In the genomic region with DNA sequence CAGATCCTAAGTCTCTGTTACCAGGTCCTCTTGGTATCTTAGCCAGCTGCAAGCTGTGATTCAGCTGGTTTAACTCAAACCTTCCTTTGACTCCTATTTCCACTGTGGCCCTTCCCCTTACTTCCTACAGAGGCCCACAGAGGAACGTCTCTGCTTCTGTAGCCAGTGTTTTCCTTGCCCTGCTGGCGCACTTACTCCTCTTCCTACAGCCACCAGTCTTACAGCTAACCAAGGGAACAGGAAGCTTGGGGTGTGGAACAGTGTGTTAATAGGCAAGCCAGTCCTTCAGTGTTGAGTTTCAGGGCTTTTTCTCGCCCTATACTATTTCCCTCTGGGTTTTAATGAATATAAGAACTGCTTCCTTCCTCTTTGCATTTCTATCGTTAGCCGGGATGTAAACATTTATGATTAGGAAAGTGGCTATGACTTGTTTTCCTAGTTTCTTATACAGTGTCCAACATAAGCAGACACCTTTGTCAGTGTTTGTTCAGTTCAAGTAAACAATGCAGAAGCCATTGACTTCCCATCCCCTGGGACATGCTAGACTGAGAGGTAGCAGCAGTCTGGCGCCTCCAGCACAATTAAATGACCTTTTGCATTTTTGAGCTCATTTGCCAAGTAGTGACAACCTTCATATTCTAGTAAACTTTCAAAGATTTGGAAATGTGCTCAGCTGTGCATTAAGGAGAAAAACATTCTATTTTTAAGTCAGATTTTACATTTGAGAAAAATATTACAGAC, we compare ENCODE assay signal across 12 mouse cellular contexts. TPM values are rescaled to one million over a fixed set of nuclear protein-coding genes. Genes with fewer than 3 reads are reported as not detected.
DNase-seq lines count a peak whose midpoint lies in the region; ATAC-seq and TF ChIP-seq lines count a peak whose summit lies in the region.
"Had no signal": no experiment of that assay in that cellular context is flagged by ENCODE, and none has a peak within 500 bp of the region (broad histone marks: within the 10 kb centered on the region; RNA-seq: fewer than 3 reads in every experiment).

No protein-coding gene starts in this region.

- H3K27me3 ChIP-seq in lung, embryonic 16.5 days (ENCODE audit: control insufficient read depth, insufficient read depth, low read depth, low read length), result no peaks in the 10 kb centered on the region
- H3K27me3 ChIP-seq in stomach, postnatal 0 days (ENCODE audit: control insufficient read depth, insufficient read depth, low read length), result no peaks in the 10 kb centered on the region
- H3K27me3 ChIP-seq in cerebellum, adult 2 months (ENCODE audit: control insufficient read depth, insufficient read depth, low read length), result no peaks in the 10 kb centered on the region

- 54% methylated on average over 6 of the region's 6 CpGs for WGBS in lung, embryonic 16.5 days
- WGBS in stomach, postnatal 0 days, result 58% methylated on average over 6 of the region's 6 CpGs
- 78% methylated on average over 6 of the region's 6 CpGs for WGBS in cerebellum, adult 2 months

- H3K4me1 ChIP-seq in lung, embryonic 16.5 days (replicated peaks; ENCODE audit: control insufficient read depth, insufficient read depth, low read length), result no peaks in the 10 kb centered on the region
- H3K4me1 ChIP-seq in stomach, postnatal 0 days (replicated peaks; ENCODE audit: control insufficient read depth, insufficient read depth), result no peaks in the 10 kb centered on the region
- H3K4me1 ChIP-seq in cerebellum, adult 2 months (ENCODE audit: control insufficient read depth, insufficient read depth, low read length), result no peaks in the 10 kb centered on the region

- no peak overlapping the region for H3K4me3 ChIP-seq in lung, embryonic 16.5 days (ENCODE audit: low read length)
- no peak overlapping the region for H3K4me3 ChIP-seq in stomach, postnatal 0 days (ENCODE audit: low read depth, low read length)
- no peak overlapping the region for H3K4me3 ChIP-seq in cerebellum, adult 2 months (replicated peaks; ENCODE audit: insufficient read depth, low read depth, low read length)
- H3K4me3 ChIP-seq: erythroblast, embryonic 14.5 days had no signal

- peaks cover 7% of the 10 kb centered on the region for H3K36me3 ChIP-seq in lung, embryonic 16.5 days (ENCODE audit: control insufficient read depth, insufficient read depth, low read length)
- H3K36me3 ChIP-seq in stomach, postnatal 0 days (ENCODE audit: control insufficient read depth, insufficient read depth, low read length), result peaks cover 11% of the 10 kb centered on the region

- no peak overlapping the region for H3K9ac ChIP-seq in lung, embryonic 16.5 days (ENCODE audit: low read length)
- H3K9ac ChIP-seq in stomach, postnatal 0 days (ENCODE audit: low read length), result no peak overlapping the region
- H3K9ac ChIP-seq: hindbrain, embryonic 14.5 days had no signal

- H3K9me3 ChIP-seq in lung, embryonic 16.5 days (ENCODE audit: control insufficient read depth, low read length), result no peaks in the 10 kb centered on the region
- no peaks in the 10 kb centered on the region for H3K9me3 ChIP-seq in stomach, postnatal 0 days (ENCODE audit: control insufficient read depth, low read length)

- no peak overlapping the region for H3K4me2 ChIP-seq in lung, embryonic 16.5 days (ENCODE audit: low read depth, low read length)
- no peak overlapping the region for H3K4me2 ChIP-seq in stomach, postnatal 0 days (replicated peaks; ENCODE audit: low read depth)
- H3K4me2 ChIP-seq: hindbrain, embryonic 14.5 days had no signal

- no peak for TF ChIP-seq CTCF in stomach, postnatal 0 days (IDR thresholded peaks at IDR 0.05; ENCODE audit: low read depth)
- TF ChIP-seq CTCF in cerebellum, adult 2 months (IDR thresholded peaks at IDR 0.05; ENCODE audit: borderline replicate concordance, insufficient read depth, low read depth, low read length), result no peak

- no peak overlapping the region; the same call in 1 of the 2 replicates for H3K27ac ChIP-seq in lung, embryonic 16.5 days (ENCODE audit: low read length)
- no peak overlapping the region for H3K27ac ChIP-seq in stomach, postnatal 0 days (replicated peaks)
- no peak overlapping the region for H3K27ac ChIP-seq in cerebellum, adult 2 months (ENCODE audit: insufficient read depth, low read length)
- H3K27ac ChIP-seq: hindbrain, embryonic 14.5 days had no signal

- no peak for TF ChIP-seq EP300 in stomach, postnatal 0 days (optimal IDR thresholded peaks at IDR 0.05)

- peak; percentile 54 for ATAC-seq in lung, embryonic 16.5 days (ENCODE audit: low read depth)
- ATAC-seq in stomach, postnatal 0 days (ENCODE audit: low FRiP score, low TSS enrichment), result peak; percentile 59; the same call in 1 of the 2 replicates

- no peak for TF ChIP-seq POLR2A in cerebellum, adult 2 months (IDR thresholded peaks at IDR 0.05; ENCODE audit: borderline replicate concordance, insufficient read depth, low read length)

- DNase-seq in lung, adult 18-20 months, result no peak
- DNase-seq in heart, adult 8-10 months (ENCODE audit: low spot score), result peak; percentile 44
- peak; percentile 29 for DNase-seq in heart, postnatal 4 days
- DNase-seq in stomach, postnatal 0 days (ENCODE audit: low spot score), result no peak
- no peak for DNase-seq in cerebellum, adult 2 months
- no peak for DNase-seq in cerebellum, adult 11 months
- DNase-seq: left cerebral cortex, postnatal 4 days; lung, postnatal 14 days; thymus, postnatal 36 days had no signal

RNA-seq across cellular contexts. Expression of a gene that starts 25.7 kb away (rescaled TPM):
- polyA plus RNA-seq in lung, embryonic 16.5 days (2015; fragmentation: Nextera tagmentation; extraction: Ambion mirVana), result 3.9 and 4.4 TPM in 2 replicates
- 1 to 10 TPM in 3 of 4 experiments, under 1 TPM in 1; 0.55 to 1.7 (median 1.5) TPM for total RNA-seq in heart, adult 8-10 months (2022)
- 1 to 10 TPM; 1.4 to 2.1 TPM for total RNA-seq in heart, postnatal 4 days (2021)
- 3.8 and 4.7 TPM in 2 replicates for polyA plus RNA-seq in stomach, postnatal 0 days (2015; fragmentation: Nextera tagmentation; extraction: Ambion mirVana)
- polyA plus RNA-seq in cerebellum, adult 2 months (2012; rRNA removed), result 12.2 and 15.0 TPM in 2 replicates
- polyA plus RNA-seq: erythroblast, embryonic 14.5 days had no signal

RNA-seq across cellular contexts. Expression of a gene that starts 45.4 kb away (rescaled TPM):
- polyA plus RNA-seq in lung, embryonic 16.5 days (2015; fragmentation: Nextera tagmentation; extraction: Ambion mirVana), result 13.5 and 15.6 TPM in 2 replicates
- 10 to 100 TPM; 12.6 to 13.9 (median 13.2) TPM for total RNA-seq in heart, adult 8-10 months (2022)
- 10 to 100 TPM; 25.4 to 29.1 TPM for total RNA-seq in heart, postnatal 4 days (2021)
- 16.9 and 17.3 TPM in 2 replicates for polyA plus RNA-seq in stomach, postnatal 0 days (2015; fragmentation: Nextera tagmentation; extraction: Ambion mirVana)
- polyA plus RNA-seq in cerebellum, adult 2 months (2012; rRNA removed), result 14.4 and 16.4 TPM in 2 replicates

Comparison
In these comparisons a context has a peak if more than half of its experiments do, and no peak if none do; other contexts are left out.
1. DNase-seq: peak in heart, adult 8-10 months (single experiment) and heart, postnatal 4 days (single experiment); none in lung, adult 18-20 months (0 of 2), stomach, postnatal 0 days (single experiment), cerebellum, adult 2 months (0 of 2) and cerebellum, adult 11 months (single experiment).